Mouse (Mus musculus) effector memory CD4-positive, alpha-beta T cell, adult 7 months (primary cell): ENCODE results near the gene Samd13. TPM values are rescaled to one million over a fixed set of nuclear protein-coding genes. Genes with fewer than 3 reads are reported as not detected.

ENCODE experiments used
- polyA plus RNA-seq: library from polyadenylated mRNA; unstranded; fragments of 100-300 nt; shearing (Covaris generic); gene quantifications from one replicate; pipeline ENCODE4 v1.2.1, GENCODE M21; 2017

Samd13 gene
- not detected for polyA plus RNA-seq

DNA sequence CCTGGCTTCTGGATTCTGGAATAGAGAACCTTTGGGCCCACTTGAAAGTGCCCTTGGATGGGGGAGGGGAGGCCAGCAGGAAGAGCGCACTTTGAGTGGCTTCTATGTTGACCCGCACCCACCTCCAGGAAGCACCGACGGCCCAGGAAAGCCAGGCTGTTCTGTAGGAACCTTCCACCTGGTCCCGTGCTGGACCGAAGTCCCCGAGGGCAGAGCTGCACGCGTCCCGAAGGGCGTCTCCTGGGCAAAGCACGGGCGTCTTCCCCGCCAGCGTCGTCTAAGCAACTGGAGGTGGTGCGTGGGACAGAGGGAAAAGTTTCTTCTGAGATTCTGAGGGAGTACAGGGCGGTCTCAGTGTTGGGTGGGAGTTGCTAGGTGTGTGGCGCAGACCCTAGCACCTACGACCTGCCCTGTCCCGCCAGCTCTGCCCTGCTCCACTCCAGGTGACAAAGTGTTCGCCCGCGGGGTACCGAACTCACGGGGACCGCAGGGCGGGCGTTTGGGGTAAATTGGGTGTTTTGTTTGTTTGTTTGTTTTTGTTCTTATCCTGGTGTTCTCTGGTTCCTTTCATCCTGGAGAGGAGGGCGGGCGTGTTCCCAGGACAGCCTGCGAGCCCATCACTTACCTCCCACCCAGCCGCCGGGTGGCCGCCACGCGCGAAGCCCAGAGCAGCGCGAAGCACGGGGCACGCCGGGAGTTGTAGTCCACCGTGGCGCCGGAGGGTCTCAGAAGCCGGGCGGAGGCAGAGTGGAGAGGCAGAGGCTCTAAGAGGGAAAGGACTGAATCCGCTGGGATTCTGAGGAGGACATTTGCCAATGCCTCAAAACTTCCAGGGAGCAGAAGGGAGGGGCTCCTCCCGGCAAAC lies at the start of gene Samd13:
Samd13 (minus strand) TSS at position 782 of the 865 bp plus-strand sequence.

DNA sequence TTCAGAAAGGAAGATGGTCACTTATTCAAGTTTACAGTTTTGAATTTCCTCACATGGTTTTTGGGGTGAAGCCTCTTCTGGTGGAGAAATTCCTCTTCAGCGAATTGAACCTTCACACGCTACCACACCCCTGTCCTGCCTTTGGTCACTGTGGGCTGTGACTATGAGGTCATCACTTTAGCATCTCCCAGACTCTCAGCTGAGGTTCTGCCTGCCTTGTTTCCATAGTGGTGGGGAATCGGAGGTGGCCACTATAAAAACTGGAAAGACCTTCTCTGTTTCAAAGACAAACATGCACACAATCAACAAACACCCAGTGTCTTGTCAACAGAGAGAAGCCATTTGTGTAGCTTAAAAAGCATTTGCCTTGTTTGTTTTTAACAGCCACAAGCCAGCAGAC lies 34.2 kb downstream of the Samd13 start, which contains the start of gene 4930503B20Rik:
4930503B20Rik (minus strand) TSS at position 101 of the 400 bp plus-strand sequence.

DNA sequence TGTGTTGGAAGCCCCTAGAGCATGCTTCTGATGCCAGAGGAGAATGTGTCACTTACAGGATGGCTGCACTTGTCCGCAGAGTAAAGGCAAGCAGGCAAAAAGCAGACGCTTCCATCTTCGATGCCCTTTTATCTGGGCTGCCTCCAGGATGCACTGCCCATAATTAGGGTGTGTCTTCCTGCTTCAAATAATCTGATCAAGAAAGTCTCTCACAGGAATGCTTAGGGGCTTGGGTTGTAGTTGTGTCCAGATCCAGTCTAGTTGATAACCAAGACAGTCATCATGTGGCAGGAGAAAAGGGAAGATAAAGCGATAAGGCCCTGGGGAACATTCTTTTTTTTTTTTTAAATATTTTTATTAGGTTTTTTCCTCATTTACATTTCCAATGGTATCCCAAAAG lies 69.9 kb downstream of the Samd13 start, which contains the start of gene Dnase2b:
Dnase2b (minus strand) TSS at position 101 of the 400 bp plus-strand sequence.

Other genes with a start within 250 kb of the Samd13 start
- gene Ctbs, start 235.8 kb downstream of the Samd13 start, polyA plus RNA-seq = 2.0 TPM
- 8.6 TPM for gene Spata1, start 185.8 kb downstream of the Samd13 start, polyA plus RNA-seq
- 400 TPM for gene Gng5, start 185.8 kb downstream of the Samd13 start, polyA plus RNA-seq
- 94.1 TPM for gene Rpf1, start 164.2 kb downstream of the Samd13 start, polyA plus RNA-seq
- gene Uox, start 115.2 kb downstream of the Samd13 start, polyA plus RNA-seq = not detected
- gene Dnase2b, start 70.0 kb downstream of the Samd13 start, polyA plus RNA-seq = not detected
- not detected for gene 4930503B20Rik, start 34.3 kb downstream of the Samd13 start, polyA plus RNA-seq
- gene Prkacb, start 127.4 kb upstream of the Samd13 start, polyA plus RNA-seq = 131 TPM
- gene Ttll7, start 166.8 kb upstream of the Samd13 start, polyA plus RNA-seq = 0.17 TPM